Mouse (Mus musculus) frontal cortex, adult 2 months (tissue): ENCODE data around the gene Rbms3. TPM values are rescaled to one million over a fixed set of nuclear protein-coding genes. Genes with fewer than 3 reads are reported as not detected.
A peak's percentile ranks its signal among the peaks of the same experiment; 100 is the strongest.

ENCODE experiments used
- DNase-seq, 2 experiments: peaks; one replicate each; pipeline ENCODE4 v3.0.0; 2022; ENCODE audit warnings: low spot score in 1 of 2; ENCODE audit errors: extremely low spot score in 1 of 2
- polyA plus RNA-seq: library from polyadenylated mRNA; depleted of rRNA; stranded (reverse); fragments of >200 nt; gene quantifications from 2 replicates; pipeline ENCODE4 v1.2.3, GENCODE M21; 2012

The Rbms3 gene
- polyA plus RNA-seq, 1 experiment = 5.7 TPM

GRCm38 (mm10) chr9:116702611-116703010, 927.1 kb downstream of the Rbms3 start:
- DNase-seq = no peak

DNA sequence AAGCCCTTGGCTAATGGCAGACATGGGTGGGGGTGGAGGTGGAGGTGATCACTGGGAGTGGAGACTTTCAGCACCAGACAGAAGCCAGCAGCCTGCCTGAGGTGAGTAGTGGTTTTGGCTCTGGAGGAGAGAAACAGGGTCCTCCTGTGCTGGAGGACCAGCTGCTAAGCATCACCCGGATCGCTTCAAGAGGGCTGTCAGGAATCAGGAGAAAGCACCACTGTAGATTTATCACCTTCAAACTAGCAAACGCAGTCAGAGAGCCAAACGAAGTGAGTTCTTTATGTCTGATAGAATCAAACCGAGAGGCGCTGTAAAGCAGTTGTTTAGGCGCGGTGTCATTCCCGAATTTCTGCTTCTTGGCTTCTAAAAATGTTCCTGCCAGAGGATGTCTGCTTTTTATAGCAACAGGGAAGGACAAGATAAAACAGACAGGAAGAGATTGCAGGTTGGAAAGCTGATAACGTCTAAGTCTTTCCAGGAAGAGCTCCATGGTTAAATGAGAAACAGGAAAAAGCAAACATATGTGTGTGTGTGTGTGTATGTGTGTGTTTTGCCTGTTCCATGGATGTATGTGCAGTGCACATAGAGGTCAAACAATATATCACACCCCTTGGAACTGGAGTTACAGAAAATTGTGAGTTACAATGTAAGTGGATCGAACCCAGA, 928.1 kb downstream of the Rbms3 start:
- peak in 1 of 2 experiments; percentile 12 for DNase-seq

- no peak for DNase-seq
Observed at GRCm38 (mm10) chr9:116688615-116689014, 941.1 kb downstream of the Rbms3 start.

- DNase-seq = no peak
Observed at GRCm38 (mm10) chr9:116677142-116677541, 952.6 kb downstream of the Rbms3 start.

- DNase-seq = peak in 1 of 2 experiments; percentile 2
Observed at GRCm38 (mm10) chr9:116676445-116676844, 953.3 kb downstream of the Rbms3 start.

GRCm38 (mm10) chr9:116674191-116674590, 955.5 kb downstream of the Rbms3 start:
- DNase-seq = no peak

- no peak for DNase-seq
Observed at GRCm38 (mm10) chr9:116661026-116661425, 968.7 kb downstream of the Rbms3 start.

GRCm38 (mm10) chr9:116659936-116660335, 969.8 kb downstream of the Rbms3 start:
- DNase-seq = no peak

DNA sequence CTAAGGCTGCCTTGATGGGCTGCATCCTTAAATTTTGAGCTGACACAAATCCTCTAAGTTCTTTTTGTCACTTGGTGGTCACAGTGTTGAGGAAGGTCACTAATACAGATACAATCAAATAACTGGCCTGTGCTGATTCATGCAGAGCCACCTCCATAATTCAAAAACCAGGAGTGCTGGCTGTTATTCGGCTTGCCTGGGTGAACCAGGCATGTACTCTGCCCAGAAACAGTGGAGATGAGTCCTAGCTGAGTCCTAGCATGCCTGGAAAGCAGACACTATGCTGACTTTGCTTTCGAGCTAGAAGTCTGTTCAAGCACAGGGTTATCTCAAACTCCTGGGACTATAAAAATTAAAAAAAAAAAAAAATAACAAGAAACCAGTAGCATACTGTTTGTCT, 972.6 kb downstream of the Rbms3 start:
- no peak for DNase-seq

- DNase-seq = no peak
Observed at GRCm38 (mm10) chr9:116651414-116651813, 978.3 kb downstream of the Rbms3 start.

GRCm38 (mm10) chr9:116649955-116650354, 979.8 kb downstream of the Rbms3 start:
- no peak for DNase-seq

DNA sequence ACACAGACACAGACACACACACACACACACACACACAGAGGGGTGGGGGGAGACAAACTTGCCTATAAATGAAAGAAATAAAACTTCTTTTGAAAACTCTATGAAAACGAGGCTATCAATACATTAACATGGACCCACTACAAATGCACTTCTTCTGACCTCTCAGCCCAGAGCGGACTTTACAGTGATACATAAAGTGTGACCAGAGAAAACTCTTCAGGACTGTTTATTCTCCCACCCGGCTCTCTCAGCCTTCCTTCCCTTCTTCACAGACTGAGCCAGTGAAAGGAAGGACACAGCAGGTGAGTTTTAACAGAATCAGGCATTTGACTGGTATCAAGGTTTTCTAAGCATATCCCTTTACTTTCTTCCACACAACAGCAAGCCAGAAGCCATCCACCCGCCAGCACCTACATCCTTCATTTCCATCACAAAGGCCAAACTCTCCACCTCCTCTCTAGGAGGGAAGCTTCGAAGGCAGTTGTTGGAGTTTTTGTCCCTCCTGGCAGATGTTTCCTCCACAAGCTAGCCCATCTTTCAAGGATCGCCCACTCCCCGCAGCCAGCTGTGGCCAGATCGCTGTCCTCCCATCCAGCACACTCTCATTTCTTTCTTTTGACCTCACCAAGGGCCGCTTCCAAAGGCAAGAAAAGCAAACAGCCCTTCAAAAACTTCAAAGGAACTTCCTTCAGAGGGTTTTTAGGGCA, 980.5 kb downstream of the Rbms3 start:
- DNase-seq = no peak

- DNase-seq = no peak
Observed at GRCm38 (mm10) chr9:116644616-116645015, 985.1 kb downstream of the Rbms3 start.

DNA sequence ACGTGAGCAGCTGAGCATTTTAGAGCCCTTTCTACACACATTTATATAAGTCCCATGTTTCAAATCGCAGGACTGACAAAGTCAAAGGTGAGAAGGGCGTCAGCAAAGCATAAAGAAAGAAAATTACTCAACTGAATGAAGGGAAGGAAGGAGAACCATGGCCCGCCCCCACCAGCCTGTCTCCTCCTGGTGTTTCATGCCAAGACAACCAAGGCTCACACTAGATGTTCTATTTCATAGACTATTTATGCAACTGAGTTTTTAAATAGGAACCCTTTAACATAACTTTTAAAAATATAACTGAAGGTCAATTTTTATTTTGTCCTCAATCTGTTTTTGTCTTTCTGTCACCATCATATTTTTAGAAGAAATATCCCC, 989.4 kb downstream of the Rbms3 start:
- DNase-seq = peak in 1 of 2 experiments; percentile 31

GRCm38 (mm10) chr9:116639597-116640301, 990.0 kb downstream of the Rbms3 start:
- DNase-seq = no peak

DNA sequence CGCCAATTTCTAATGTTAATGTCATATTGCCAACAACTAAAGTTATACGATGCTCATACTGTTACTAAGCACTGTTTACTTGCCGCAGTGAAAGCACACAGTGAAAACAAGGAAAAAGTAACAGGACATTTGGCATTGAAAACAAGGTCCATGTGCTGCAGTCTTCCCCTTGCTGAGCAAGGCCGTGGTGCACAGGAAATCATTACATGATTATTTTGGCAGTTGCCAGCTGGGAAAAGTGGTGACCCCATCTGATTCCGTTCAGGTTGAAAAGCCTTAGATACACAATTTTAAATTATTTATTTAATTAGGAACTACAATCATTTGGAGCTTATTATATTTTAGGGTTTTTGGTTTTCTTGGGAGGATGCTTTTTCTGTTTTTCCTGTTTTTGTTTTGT, 995.9 kb downstream of the Rbms3 start:
- no peak for DNase-seq

- DNase-seq = no peak
Observed at GRCm38 (mm10) chr9:116633075-116633474, 996.6 kb downstream of the Rbms3 start.

- no peak for DNase-seq
Observed at GRCm38 (mm10) chr9:116631816-116632215, 997.9 kb downstream of the Rbms3 start.

- no peak for DNase-seq
Observed at GRCm38 (mm10) chr9:116630805-116631204, 998.9 kb downstream of the Rbms3 start.

- peak in 1 of 2 experiments; percentile 11 for DNase-seq
Observed at GRCm38 (mm10) chr9:116620434-116620833, 1009.3 kb downstream of the Rbms3 start.

- no peak for DNase-seq
Observed at GRCm38 (mm10) chr9:116618886-116619285, 1010.8 kb downstream of the Rbms3 start.

- DNase-seq = no peak
Observed at GRCm38 (mm10) chr9:116613276-116613675, 1016.4 kb downstream of the Rbms3 start.
